Mouse (Mus musculus) thymus, postnatal 36 days (tissue): ENCODE measurements around the gene Zc3hav1.
"Not testable (repeated sequence)": the region's sequence is repeated elsewhere in the genome, so short reads cannot be mapped to it uniquely, and the experiment has no call there.

Source experiments
- DNase-seq, 2 experiments: peaks; one replicate each; pipeline ENCODE4 v3.0.0; 2022; ENCODE audit warnings: mixed read lengths in 2 of 2

Gene Zc3hav1

GRCm38 (mm10) chr6:38353811-38354722 lies at the start of gene Zc3hav1:
TSS of gene Zc3hav1 (minus strand) at chr6:38354603.
- DNase-seq, result peak; percentile 88 to 90

GRCm38 (mm10) chr6:38389671-38390070 lies 35.3 kb upstream of the Zc3hav1 start:
- DNase-seq, result peak; percentile 4 to 6

GRCm38 (mm10) chr6:38381129-38381771 lies 26.8 kb upstream of the Zc3hav1 start, which contains the start of gene Ttc26:
TSS of gene Ttc26 (plus strand) at chr6:38381469.
- peak; percentile 76 to 80 for DNase-seq

- no peak for DNase-seq
Measured at GRCm38 (mm10) chr6:38380764-38381128, 26.3 kb upstream of the Zc3hav1 start.

GRCm38 (mm10) chr6:38374271-38374670 lies 19.9 kb upstream of the Zc3hav1 start:
- no peak for DNase-seq

- no peak for DNase-seq
Measured at GRCm38 (mm10) chr6:38369945-38370344, 15.5 kb upstream of the Zc3hav1 start.

GRCm38 (mm10) chr6:38364121-38364520 lies 9.7 kb upstream of the Zc3hav1 start:
- DNase-seq, result no peak

GRCm38 (mm10) chr6:38363370-38363769 lies 9.0 kb upstream of the Zc3hav1 start:
- DNase-seq, result no peak

- no peak for DNase-seq
Measured at GRCm38 (mm10) chr6:38361937-38362336, 7.5 kb upstream of the Zc3hav1 start.

- no peak for DNase-seq
Measured at GRCm38 (mm10) chr6:38361065-38361464, 6.7 kb upstream of the Zc3hav1 start.

GRCm38 (mm10) chr6:38359736-38360499 lies 5.5 kb upstream of the Zc3hav1 start:
- peak; percentile 45 to 60 for DNase-seq

GRCm38 (mm10) chr6:38359044-38359735 lies 4.8 kb upstream of the Zc3hav1 start:
- not testable (repeated sequence) for DNase-seq

GRCm38 (mm10) chr6:38358253-38359027 lies 4.0 kb upstream of the Zc3hav1 start:
- DNase-seq, result no peak

GRCm38 (mm10) chr6:38357603-38358252 lies 3.3 kb upstream of the Zc3hav1 start:
- DNase-seq, result no peak

- not testable (repeated sequence) for DNase-seq
Measured at GRCm38 (mm10) chr6:38356661-38357433, 2.4 kb upstream of the Zc3hav1 start.

GRCm38 (mm10) chr6:38355862-38356261 lies 1.5 kb upstream of the Zc3hav1 start:
- no peak for DNase-seq

GRCm38 (mm10) chr6:38355354-38355823 lies 986 bp upstream of the Zc3hav1 start:
- no peak for DNase-seq

GRCm38 (mm10) chr6:38354723-38355353 lies 435 bp upstream of the Zc3hav1 start:
- DNase-seq, result no peak

GRCm38 (mm10) chr6:38353181-38353580 lies 1.2 kb downstream of the Zc3hav1 start:
- no peak for DNase-seq

- peak; percentile 29 to 34 for DNase-seq
Measured at GRCm38 (mm10) chr6:38352451-38352850, 2.0 kb downstream of the Zc3hav1 start.
